Mouse (Mus musculus) kidney, embryonic 15.5 days (tissue): ENCODE measurements at regions not wholly inside any gene's neighbourhood (a gene's known extent, or its start where the extent isn't known, plus 50 kb on each side); places are given as distances from the start of the nearest gene placed in this dataset.

Experiments
- ATAC-seq: fragments of 200-750 bp; cut with Nextera tagmentation; replicated peaks from 2 replicates; pipeline ENCODE4 v1.8.0; 2017; ENCODE audit warnings: moderate TSS enrichment; ENCODE audit not compliant: low FRiP score
- H3K27ac ChIP-seq: fragments of 300-500 bp; sonication (generic); 2 replicates; pipeline ENCODE4 v1.5.1; 2015; ENCODE audit warnings: mild to moderate bottlenecking, inconsistent platforms
- H3K27me3 ChIP-seq: fragments of 300-500 bp; sonication (generic); 2 replicates; pipeline ENCODE4 v1.6.1; 2015; ENCODE audit warnings: inconsistent platforms
- H3K36me3 ChIP-seq: fragments of 300-500 bp; sonication (generic); 2 replicates; pipeline ENCODE4 v1.6.1; 2015; ENCODE audit warnings: inconsistent platforms
- H3K4me1 ChIP-seq: fragments of 300-500 bp; sonication (generic); 2 replicates; pipeline ENCODE4 v1.6.1; 2015; ENCODE audit warnings: inconsistent platforms
- H3K4me2 ChIP-seq: fragments of 300-500 bp; sonication (generic); 2 replicates; pipeline ENCODE4 v1.6.1; 2015; ENCODE audit warnings: moderate library complexity, mild to moderate bottlenecking, inconsistent platforms
- H3K4me3 ChIP-seq: fragments of 300-500 bp; sonication (generic); replicated peaks from 2 replicates; pipeline ENCODE4 v1.5.1; 2015; ENCODE audit warnings: mild to moderate bottlenecking, inconsistent platforms
- H3K9ac ChIP-seq: fragments of 300-500 bp; sonication (generic); 2 replicates; pipeline ENCODE4 v1.6.1; 2015; ENCODE audit warnings: mild to moderate bottlenecking, inconsistent platforms
- H3K9me3 ChIP-seq: fragments of 300-500 bp; sonication (generic); replicated peaks from 2 replicates; pipeline ENCODE4 v1.6.1; 2016; ENCODE audit warnings: inconsistent platforms
- WGBS: fragments of 180-500 bp; shearing (Covaris S2); methylation state at CpG from one replicate; pipeline ENCODE4 v1.1.7; 2015; ENCODE audit warnings: mixed read lengths; 5-methylcytosine and 5-hydroxymethylcytosine counted together

GRCm38 (mm10) chr3:50916305-50916854, 307.9 kb upstream of the Noct start:
- no peaks in the 10 kb centered on the region for H3K36me3 ChIP-seq
- no peak overlapping the region for H3K4me2 ChIP-seq
- H3K9me3 ChIP-seq, result no peaks in the 10 kb centered on the region
- 0 out of 2 replicates have a peak overlapping the region, but pooled peaks have one; percentile 23 for H3K27ac ChIP-seq
- no peaks in the 10 kb centered on the region for H3K27me3 ChIP-seq
- 41% methylated on average over 5 of the region's 5 CpGs for WGBS
- peak; percentile 74; the same call in 1 of the 2 replicates for ATAC-seq
- no peak overlapping the region for H3K4me3 ChIP-seq
- no peak overlapping the region for H3K9ac ChIP-seq
- peaks cover 12% of the 10 kb centered on the region for H3K4me1 ChIP-seq

- Histone ChIP-seq H3K36me3 (no peaks in the 10 kb centered on the region), H3K4me3 (no peak overlapping the region), H3K27me3 (no peaks in the 10 kb centered on the region), H3K9ac (no peak overlapping the region), H3K9me3 (no peaks in the 10 kb centered on the region), H3K4me1 (0 out of 2 replicates have a peak, but pooled peaks cover 2% of the 10 kb centered on the region), H3K27ac (no peak overlapping the region), H3K4me2 (no peak overlapping the region)
- 96% methylated on average over 10 of the region's 10 CpGs for WGBS
- ATAC-seq, result no peak
Observed at GRCm38 (mm10) chr3:50922347-50922746, 301.9 kb upstream of the Noct start.

- WGBS, result 84% methylated on average over 5 of the region's 5 CpGs
- Histone ChIP-seq H3K4me3 (no peak overlapping the region), H3K9me3 (no peaks in the 10 kb centered on the region)
Observed at GRCm38 (mm10) chr3:50922832-50923231, 301.4 kb upstream of the Noct start.

GRCm38 (mm10) chr3:50923327-50923726, 300.9 kb upstream of the Noct start:
- Histone ChIP-seq H3K4me2 (no peak overlapping the region), H3K9me3 (no peaks in the 10 kb centered on the region), H3K27me3 (no peaks in the 10 kb centered on the region), H3K9ac (no peak overlapping the region), H3K36me3 (no peaks in the 10 kb centered on the region), H3K27ac (no peak overlapping the region), H3K4me1 (0 out of 2 replicates have a peak, but pooled peaks cover 2% of the 10 kb centered on the region), H3K4me3 (no peak overlapping the region)
- WGBS, result 88% methylated on average over 7 of the region's 7 CpGs
- ATAC-seq, result no peak

More at GRCm38 (mm10) chr3:50922832-50923231, 301.4 kb upstream of the Noct start:
- Histone ChIP-seq H3K27me3 (no peaks in the 10 kb centered on the region), H3K27ac (no peak overlapping the region), H3K9ac (no peak overlapping the region), H3K4me2 (no peak overlapping the region), H3K4me1 (0 out of 2 replicates have a peak, but pooled peaks cover 2% of the 10 kb centered on the region), H3K36me3 (no peaks in the 10 kb centered on the region)
- no peak for ATAC-seq

- H3K9ac ChIP-seq, result no peak overlapping the region
- H3K4me3 ChIP-seq, result no peak overlapping the region
- H3K9me3 ChIP-seq, result no peaks in the 10 kb centered on the region
- WGBS, result 65% methylated on average over 4 of the region's 4 CpGs
- H3K4me2 ChIP-seq, result no peak overlapping the region
- H3K36me3 ChIP-seq, result no peaks in the 10 kb centered on the region
- no peaks in the 10 kb centered on the region for H3K27me3 ChIP-seq
- H3K27ac ChIP-seq, result no peak overlapping the region
- ATAC-seq, result no peak
- H3K4me1 ChIP-seq, result 0 out of 2 replicates have a peak, but pooled peaks cover 2% of the 10 kb centered on the region
Observed at GRCm38 (mm10) chr3:50927318-50927717, 296.9 kb upstream of the Noct start.

- Histone ChIP-seq H3K9ac (no peak overlapping the region), H3K4me2 (no peak overlapping the region), H3K27me3 (no peaks in the 10 kb centered on the region), H3K9me3 (no peaks in the 10 kb centered on the region), H3K27ac (no peak overlapping the region), H3K4me3 (no peak overlapping the region), H3K4me1 (0 out of 2 replicates have a peak, but pooled peaks cover 2% of the 10 kb centered on the region), H3K36me3 (no peaks in the 10 kb centered on the region)
- ATAC-seq, result no peak
- WGBS, result 82% methylated on average over 1 of the region's 1 CpGs
Observed at GRCm38 (mm10) chr3:50929013-50929412, 295.2 kb upstream of the Noct start.

GRCm38 (mm10) chr3:50932397-50933089, 291.7 kb upstream of the Noct start:
- no peak overlapping the region for H3K27ac ChIP-seq
- H3K9me3 ChIP-seq, result no peaks in the 10 kb centered on the region
- H3K4me1 ChIP-seq, result no peaks in the 10 kb centered on the region
- no peak overlapping the region for H3K4me2 ChIP-seq
- no peaks in the 10 kb centered on the region for H3K27me3 ChIP-seq
- 57% methylated on average over 10 of the region's 10 CpGs for WGBS
- no peaks in the 10 kb centered on the region for H3K36me3 ChIP-seq
- ATAC-seq, result no peak
- H3K4me3 ChIP-seq, result no peak overlapping the region
- H3K9ac ChIP-seq, result no peak overlapping the region

GRCm38 (mm10) chr3:50933090-50933443, 291.2 kb upstream of the Noct start:
- ATAC-seq, result no peak
- 50% methylated on average over 3 of the region's 3 CpGs for WGBS
- H3K27ac ChIP-seq, result no peak overlapping the region
- no peaks in the 10 kb centered on the region for H3K4me1 ChIP-seq
- H3K4me3 ChIP-seq, result no peak overlapping the region
- no peaks in the 10 kb centered on the region for H3K9me3 ChIP-seq
- H3K9ac ChIP-seq, result no peak overlapping the region
- H3K27me3 ChIP-seq, result no peaks in the 10 kb centered on the region
- H3K4me2 ChIP-seq, result no peak overlapping the region
- no peaks in the 10 kb centered on the region for H3K36me3 ChIP-seq

GRCm38 (mm10) chr3:50939602-50940001, 284.6 kb upstream of the Noct start:
- Histone ChIP-seq H3K9me3 (no peaks in the 10 kb centered on the region), H3K4me3 (no peak overlapping the region), H3K4me1 (no peaks in the 10 kb centered on the region), H3K27me3 (no peaks in the 10 kb centered on the region), H3K36me3 (no peaks in the 10 kb centered on the region), H3K9ac (no peak overlapping the region), H3K27ac (no peak overlapping the region), H3K4me2 (no peak overlapping the region)
- ATAC-seq, result no peak
- WGBS, result 81% methylated on average over 5 of the region's 5 CpGs

GRCm38 (mm10) chr3:50940656-50941055, 283.6 kb upstream of the Noct start:
- Histone ChIP-seq H3K36me3 (no peaks in the 10 kb centered on the region), H3K4me1 (no peaks in the 10 kb centered on the region), H3K9ac (no peak overlapping the region), H3K27me3 (no peaks in the 10 kb centered on the region), H3K9me3 (no peaks in the 10 kb centered on the region), H3K27ac (no peak overlapping the region), H3K4me3 (no peak overlapping the region), H3K4me2 (no peak overlapping the region)
- no peak for ATAC-seq
- 76% methylated on average over 3 of the region's 3 CpGs for WGBS

- Histone ChIP-seq H3K36me3 (no peaks in the 10 kb centered on the region), H3K27ac (no peak overlapping the region), H3K4me3 (no peak overlapping the region), H3K9ac (no peak overlapping the region), H3K4me1 (no peaks in the 10 kb centered on the region), H3K27me3 (no peaks in the 10 kb centered on the region), H3K9me3 (no peaks in the 10 kb centered on the region), H3K4me2 (no peak overlapping the region)
- WGBS, result 64% methylated on average over 6 of the region's 6 CpGs
- peak; percentile 76; the same call in 1 of the 2 replicates for ATAC-seq
Observed at GRCm38 (mm10) chr3:50953456-50953855, 270.8 kb upstream of the Noct start.

- 87% methylated on average over 2 of the region's 2 CpGs for WGBS
- no peak overlapping the region for H3K27ac ChIP-seq
Observed at GRCm38 (mm10) chr3:50970386-50970785, 253.9 kb upstream of the Noct start.

More at GRCm38 (mm10) chr3:50970386-50970785, 253.9 kb upstream of the Noct start:
- no peaks in the 10 kb centered on the region for H3K27me3 ChIP-seq
- H3K36me3 ChIP-seq, result no peaks in the 10 kb centered on the region
- H3K9ac ChIP-seq, result no peak overlapping the region
- no peak overlapping the region for H3K4me2 ChIP-seq
- no peaks in the 10 kb centered on the region for H3K9me3 ChIP-seq
- H3K4me3 ChIP-seq, result no peak overlapping the region
- H3K4me1 ChIP-seq, result no peaks in the 10 kb centered on the region
- ATAC-seq, result no peak
